In genomic region chr4:91180241-91181096, GRCm38 (mm10) we compare ENCODE assay signal across 25 mouse cellular contexts.
"Had no signal": no experiment of that assay in that cellular context is flagged by ENCODE, and none has a peak within 500 bp of the region (broad histone marks: within the 10 kb centered on the region; RNA-seq: fewer than 3 reads in every experiment).

No protein-coding gene starts in this region.

- H3K36me3 ChIP-seq: kidney, embryonic 15.5 days; limb, embryonic 12.5 days; limb, embryonic 15.5 days; midbrain, embryonic 10.5 days; midbrain, embryonic 13.5 days had no signal

- H3K9ac ChIP-seq: kidney, embryonic 15.5 days; limb, embryonic 12.5 days; limb, embryonic 15.5 days; liver, embryonic 14.5 days; liver, postnatal 0 days; lung, embryonic 14.5 days; midbrain, embryonic 13.5 days had no signal

- DNase-seq: kidney, adult 11 months; kidney, adult 8-10 months; kidney, postnatal 14 days; kidney, postnatal 4 days; left cerebral cortex, postnatal 4 days; liver, postnatal 0 days; lung, embryonic 14.5 days; right cerebral cortex, adult 18-20 months; right cerebral cortex, postnatal 14 days; right cerebral cortex, postnatal 4 days; thymus, adult 2 months; thymus, postnatal 14 days; thymus, postnatal 4 days had no signal

- H3K9me3 ChIP-seq: kidney, embryonic 15.5 days; limb, embryonic 12.5 days; limb, embryonic 15.5 days; midbrain, embryonic 10.5 days; midbrain, embryonic 13.5 days had no signal

- H3K4me2 ChIP-seq: kidney, embryonic 15.5 days; limb, embryonic 12.5 days; limb, embryonic 15.5 days; liver, embryonic 11.5 days; lung, embryonic 14.5 days; midbrain, embryonic 13.5 days had no signal

- H3K4me3 ChIP-seq: kidney, embryonic 15.5 days; limb, embryonic 12.5 days; limb, embryonic 15.5 days; midbrain, embryonic 10.5 days; midbrain, embryonic 13.5 days; myocyte had no signal

- ATAC-seq: liver, postnatal 0 days; lung, postnatal 0 days; midbrain, embryonic 13.5 days; midbrain, embryonic 16.5 days had no signal

- H3K27me3 ChIP-seq: kidney, embryonic 15.5 days; limb, embryonic 12.5 days; limb, embryonic 15.5 days; midbrain, embryonic 13.5 days had no signal

- H3K4me1 ChIP-seq: kidney, embryonic 15.5 days; limb, embryonic 12.5 days; limb, embryonic 15.5 days; midbrain, embryonic 10.5 days; midbrain, embryonic 13.5 days had no signal

- H3K27ac ChIP-seq: kidney, embryonic 15.5 days; limb, embryonic 12.5 days; limb, embryonic 15.5 days; liver, embryonic 14.5 days; macrophage; midbrain, embryonic 10.5 days; midbrain, embryonic 13.5 days; stomach, postnatal 0 days had no signal
